Mouse (Mus musculus) midbrain, postnatal 0 days (tissue): ENCODE results near the gene Chpf. TPM values are rescaled to one million over a fixed set of nuclear protein-coding genes. Genes with fewer than 3 reads are reported as not detected.

Source experiments
- ATAC-seq: fragments of 200-750 bp; cut with Nextera tagmentation; 2 replicates; pipeline ENCODE4 v1.8.0; 2017; ENCODE audit warnings: moderate number of reproducible peaks, mild to moderate bottlenecking, moderate TSS enrichment, moderate library complexity; ENCODE audit not compliant: low FRiP score
- DNase-seq: peaks from one replicate; pipeline ENCODE4 v3.0.0-alpha.2; 2015; ENCODE audit warnings: low spot score
- H3K27ac ChIP-seq: fragments of 300-500 bp; sonication (generic); 2 replicates; pipeline ENCODE4 v1.5.1; 2014; ENCODE audit warnings: low read depth, mild to moderate bottlenecking, low read length, mixed read lengths
- H3K27me3 ChIP-seq: fragments of 300-500 bp; sonication (generic); 2 replicates; pipeline ENCODE4 v1.6.1; 2014; ENCODE audit warnings: low read length, control low read depth, mixed read lengths; ENCODE audit not compliant: insufficient read depth
- H3K36me3 ChIP-seq: fragments of 300-500 bp; sonication (generic); 2 replicates; pipeline ENCODE4 v1.6.1; 2014; ENCODE audit warnings: low read length, control low read depth, mixed read lengths; ENCODE audit not compliant: insufficient read depth
- H3K4me1 ChIP-seq: fragments of 300-500 bp; sonication (generic); 2 replicates; pipeline ENCODE4 v1.6.1; 2014; ENCODE audit warnings: mild to moderate bottlenecking, control low read depth, antibody characterized with exemption, low read length, mixed read lengths; ENCODE audit not compliant: insufficient read depth
- H3K4me2 ChIP-seq: fragments of 300-500 bp; sonication (generic); 2 replicates; pipeline ENCODE4 v1.6.1; 2014; ENCODE audit warnings: low read depth, mild to moderate bottlenecking, low read length, mixed read lengths; ENCODE audit not compliant: poor library complexity, severe bottlenecking
- H3K4me3 ChIP-seq: fragments of 300-500 bp; sonication (generic); 2 replicates; pipeline ENCODE4 v1.5.1; 2014; ENCODE audit warnings: low read depth, mild to moderate bottlenecking, low read length, moderate library complexity
- H3K9ac ChIP-seq: fragments of 300-500 bp; sonication (generic); replicated peaks from 2 replicates; pipeline ENCODE4 v1.6.1; 2014; ENCODE audit warnings: mild to moderate bottlenecking, low read length, moderate library complexity, mixed read lengths; ENCODE audit not compliant: poor library complexity, severe bottlenecking
- H3K9me3 ChIP-seq: fragments of 300-500 bp; sonication (generic); 2 replicates; pipeline ENCODE4 v1.6.1; 2016; ENCODE audit warnings: low read length, control low read depth
- CTCF ChIP-seq: IDR thresholded peaks from 2 replicates; pipeline ENCODE4 v1.5.1; 2016; ENCODE audit warnings: antibody characterized with exemption, mild to moderate bottlenecking
- WGBS: fragments of 180-500 bp; shearing (Covaris S2); extraction: QIAGEN DNeasy Blood & Tissue Kit; methylation state at CpG from one replicate; pipeline ENCODE4 v1.1.7; 2014; 5-methylcytosine and 5-hydroxymethylcytosine counted together
- polyA plus RNA-seq: library from polyadenylated mRNA; unstranded; fragments of >200 nt; fragmentation: Nextera tagmentation; extraction: Ambion mirVana; gene quantifications from 2 replicates; pipeline ENCODE4 v1.2.1, GENCODE M21; 2015
- total RNA-seq: library from RNA; depleted of rRNA; stranded (reverse); fragments of >200 nt; gene quantifications from 2 replicates; pipeline ENCODE4 v1.2.3, GENCODE M21; 2014

Gene Chpf
- total and polyA plus RNA-seq, 2 experiments from 2014 or later, result 60.0 to 132 TPM

DNA sequence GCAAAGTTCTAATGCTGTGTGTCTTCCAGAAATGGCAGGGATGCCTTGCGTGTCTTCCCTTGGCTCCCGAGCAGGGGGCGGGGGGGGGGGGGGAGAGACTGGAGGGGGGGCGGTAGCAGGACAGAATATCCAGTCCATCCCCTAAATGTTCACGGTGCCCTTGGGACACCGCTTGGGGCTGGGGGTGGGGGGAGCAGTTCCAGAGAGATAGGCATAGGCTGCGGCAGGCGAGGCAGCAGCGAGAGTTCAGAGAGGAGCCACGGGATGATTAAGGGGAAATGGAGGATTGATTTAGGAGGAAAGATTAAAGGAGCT lies 21.4 kb downstream of the Chpf start:
- Histone ChIP-seq H3K36me3 (no peaks in the 10 kb centered on the region), H3K4me3 (no peak overlapping the region), H3K27ac (0 out of 2 replicates have a peak overlapping the region, but pooled peaks have one; percentile 69), H3K9ac (0 out of 2 replicates have a peak overlapping the region, but pooled peaks have one; percentile 24), H3K27me3 (no peaks in the 10 kb centered on the region), H3K4me1 (peaks cover 19% of the 10 kb centered on the region), H3K4me2 (peak overlapping the region; percentile 47; the same call in 1 of the 2 replicates), H3K9me3 (no peaks in the 10 kb centered on the region)
- ATAC-seq, result no peak
- WGBS, result 5% methylated on average over 7 of the region's 10 CpGs
- no peak for DNase-seq
- no peak for TF ChIP-seq CTCF

DNA sequence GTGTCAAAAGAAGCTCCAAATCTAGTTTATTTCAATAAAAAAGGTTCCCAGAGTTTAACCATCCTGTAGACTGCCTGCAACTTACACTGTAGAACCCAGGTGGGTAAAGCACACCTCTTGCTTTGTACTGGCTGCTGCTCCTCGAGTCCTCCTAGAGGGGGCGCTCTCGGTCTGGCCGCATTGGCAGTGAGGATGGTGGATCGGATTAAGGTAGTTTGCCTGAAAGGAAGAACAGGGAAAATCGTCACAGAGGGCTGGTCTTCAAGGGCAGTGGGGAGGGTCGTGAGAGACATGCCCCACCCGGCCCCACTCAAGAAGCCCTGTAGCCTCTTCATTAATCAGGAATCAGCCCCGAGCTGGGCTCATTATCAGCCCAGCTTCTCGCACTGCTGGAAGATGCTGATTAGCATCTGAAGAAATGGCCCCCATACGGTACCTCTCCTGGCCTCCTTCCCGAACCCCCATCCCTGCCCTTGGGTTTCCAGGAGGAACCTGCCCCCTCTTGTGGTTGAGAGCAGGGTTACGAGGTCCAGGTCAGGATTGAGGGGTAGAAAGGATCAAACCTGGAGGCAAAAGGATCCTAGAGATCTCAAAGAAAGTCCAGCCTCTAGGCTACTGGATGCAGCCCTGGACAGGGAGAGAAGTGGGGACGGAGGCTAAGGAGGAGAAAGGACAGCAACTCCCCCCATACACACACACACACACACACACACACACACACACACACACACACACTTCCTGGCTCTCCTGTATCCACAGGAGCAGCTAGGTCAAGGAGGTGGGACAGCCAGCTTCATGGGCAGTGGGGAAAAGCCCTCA lies 22.2 kb downstream of the Chpf start:
- Histone ChIP-seq H3K4me2 (no peak overlapping the region), H3K9me3 (no peaks in the 10 kb centered on the region), H3K27me3 (no peaks in the 10 kb centered on the region), H3K9ac (no peak overlapping the region), H3K36me3 (no peaks in the 10 kb centered on the region), H3K27ac (0 out of 2 replicates have a peak overlapping the region, but pooled peaks have one; percentile 26), H3K4me3 (no peak overlapping the region), H3K4me1 (peaks cover 19% of the 10 kb centered on the region)
- DNase-seq (no peak), ATAC-seq (no peak)
- peak; percentile 66 for TF ChIP-seq CTCF
- WGBS, result 11% methylated on average over 14 of the region's 14 CpGs

DNA sequence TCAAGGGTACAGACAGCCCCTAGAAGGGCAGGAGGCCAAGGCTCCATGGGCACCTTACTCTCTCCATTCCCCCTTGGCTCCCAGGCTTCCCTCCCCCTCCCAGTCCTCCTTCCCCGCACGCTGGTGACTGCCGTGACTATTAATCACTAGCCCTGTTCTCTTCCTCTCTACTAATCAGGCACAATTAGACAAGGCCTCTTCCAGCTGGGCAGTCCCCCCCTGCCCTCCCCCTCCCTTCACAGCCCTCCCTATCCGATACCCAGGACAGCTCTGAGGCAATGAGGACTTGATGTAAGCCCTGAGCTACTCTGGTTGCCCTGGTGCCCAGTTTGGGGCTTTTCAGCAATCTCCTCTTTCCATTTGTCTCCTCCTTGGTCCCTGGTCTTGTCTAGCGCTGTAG lies 23.2 kb downstream of the Chpf start:
- Histone ChIP-seq H3K27me3 (peaks cover 3% of the 10 kb centered on the region; the same call in 1 of the 2 replicates), H3K36me3 (no peaks in the 10 kb centered on the region), H3K4me2 (peak overlapping the region; percentile 26), H3K27ac (no peak overlapping the region), H3K4me1 (peaks cover 19% of the 10 kb centered on the region), H3K4me3 (no peak overlapping the region), H3K9me3 (no peaks in the 10 kb centered on the region), H3K9ac (no peak overlapping the region; the same call in 1 of the 2 replicates)
- 17% methylated on average over 5 of the region's 5 CpGs for WGBS
- no peak for DNase-seq
- ATAC-seq, result no peak
- TF ChIP-seq CTCF, result no peak

DNA sequence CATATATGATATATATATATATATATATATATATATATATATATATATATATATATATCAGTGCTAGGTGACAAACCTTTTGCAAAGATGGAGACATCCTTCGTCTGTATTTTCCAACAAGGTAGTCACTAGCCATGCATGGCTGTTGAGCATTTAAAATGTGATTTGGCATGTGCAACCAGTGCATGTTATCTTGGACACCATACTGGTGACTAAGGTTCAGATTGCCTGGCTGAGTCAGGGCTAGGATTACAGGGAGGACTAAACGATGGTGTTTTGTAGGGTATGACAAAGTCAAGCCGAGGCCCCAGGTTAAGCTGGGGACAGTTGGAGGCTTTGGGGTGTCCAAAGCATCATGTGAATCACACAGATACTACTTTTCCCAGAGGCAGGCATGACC lies 23.7 kb downstream of the Chpf start:
- 66% methylated on average over 3 of the region's 3 CpGs for WGBS
- peaks cover 19% of the 10 kb centered on the region for H3K4me1 ChIP-seq
- no peak for TF ChIP-seq CTCF
- no peaks in the 10 kb centered on the region for H3K36me3 ChIP-seq
- H3K27ac ChIP-seq, result no peak overlapping the region
- peak overlapping the region; percentile 26 for H3K4me2 ChIP-seq
- DNase-seq, result no peak
- H3K27me3 ChIP-seq, result peaks cover 3% of the 10 kb centered on the region; the same call in 1 of the 2 replicates
- H3K9me3 ChIP-seq, result no peaks in the 10 kb centered on the region
- no peak for ATAC-seq
- H3K9ac ChIP-seq, result no peak overlapping the region
- H3K4me3 ChIP-seq, result no peak overlapping the region

DNA sequence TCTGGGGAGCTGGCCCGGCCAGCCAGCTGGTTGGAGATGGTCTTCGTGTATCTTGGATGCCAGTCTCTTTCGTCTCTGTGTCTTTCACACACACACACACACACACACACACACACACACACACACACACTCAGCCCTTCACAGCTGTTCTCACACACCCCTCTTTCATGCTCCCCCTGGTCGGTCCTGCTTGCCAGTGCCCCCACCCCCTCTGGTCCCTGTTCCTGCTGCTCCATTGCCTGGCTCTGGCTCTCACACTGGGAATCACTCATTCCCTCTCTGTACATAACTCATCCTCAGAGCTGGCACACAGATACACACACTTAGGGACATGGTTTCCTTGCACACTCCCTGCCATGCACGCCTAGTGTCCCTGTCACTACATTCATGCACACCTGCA lies 27.2 kb downstream of the Chpf start:
- Histone ChIP-seq H3K27me3 (peaks cover 13% of the 10 kb centered on the region), H3K27ac (peak overlapping the region; percentile 71), H3K9ac (peak overlapping the region; percentile 55; the same call in 1 of the 2 replicates), H3K36me3 (no peaks in the 10 kb centered on the region), H3K4me1 (peaks cover 20% of the 10 kb centered on the region), H3K9me3 (no peaks in the 10 kb centered on the region), H3K4me3 (peak overlapping the region; percentile 41), H3K4me2 (peak overlapping the region; percentile 78)
- WGBS, result 33% methylated on average over 5 of the region's 5 CpGs
- TF ChIP-seq CTCF, result no peak
- no peak for ATAC-seq
- DNase-seq, result no peak

DNA sequence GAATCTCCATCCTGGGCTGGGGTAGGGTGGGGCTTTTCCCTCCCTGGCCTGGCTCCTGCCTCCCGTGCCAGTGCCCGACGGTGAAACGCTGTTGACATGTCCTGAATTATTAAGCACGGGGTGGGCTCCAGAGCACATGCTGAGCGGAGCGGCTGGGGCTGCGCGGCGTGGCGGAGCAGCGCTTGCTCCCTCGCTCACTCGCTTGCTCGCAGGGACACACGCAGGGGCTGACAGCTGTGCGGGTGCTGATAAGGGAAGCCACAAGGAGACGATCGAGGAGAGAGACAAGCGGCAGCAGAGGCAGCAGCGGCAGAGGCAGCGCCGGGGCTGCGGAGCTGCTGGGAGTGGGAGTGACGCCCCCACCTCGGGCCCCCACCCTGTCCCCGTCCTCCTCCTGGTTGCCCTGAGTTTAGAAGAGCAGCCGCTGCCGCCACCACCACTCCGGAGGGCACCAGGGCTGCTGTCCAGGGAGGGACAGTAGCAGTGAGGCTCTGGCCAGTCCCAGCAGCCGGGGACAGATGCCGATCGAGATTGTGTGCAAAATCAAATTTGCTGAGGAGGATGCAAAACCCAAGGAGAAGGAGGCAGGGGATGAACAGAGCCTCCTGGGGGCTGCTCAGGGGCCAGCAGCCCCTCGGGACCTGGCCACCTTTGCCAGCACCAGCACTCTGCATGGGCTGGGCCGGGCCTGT lies 28.6 kb downstream of the Chpf start, which contains the start of gene Asic4:
Gene Asic4, plus strand, starts transcription at position 123 of the 692 bp plus-strand sequence.
- Histone ChIP-seq H3K4me3 (peak within 1 kb of the TSS; percentile 41), H3K9ac (peak within 1 kb of the TSS; percentile 55), H3K4me2 (peak within 1 kb of the TSS; percentile 78), H3K27ac (peak within 1 kb of the TSS; percentile 71), H3K9me3 (no peaks in the 10 kb centered on the region), H3K36me3 (no peaks in the 10 kb centered on the region), H3K27me3 (peaks cover 13% of the 10 kb centered on the region), H3K4me1 (peaks cover 20% of the 10 kb centered on the region)
- ATAC-seq, result 0 out of 2 replicates have a peak, but pooled peaks have one; percentile 10
- TF ChIP-seq CTCF, result no peak
- 2% methylated on average over 34 of the region's 35 CpGs for WGBS
- no peak for DNase-seq
